Mouse (Mus musculus) CD8-positive naive resting alpha-beta T cell, adult 2 months (primary cell): ENCODE data around the gene Scyl1.

Source experiments
- DNase-seq, 2 experiments: peaks; one replicate each; pipeline ENCODE4 v3.0.0; 2022; ENCODE audit warnings: low read depth in 2 of 2, low spot score in 2 of 2

The Scyl1 gene

GRCm38 (mm10) chr19:5721233-5721632, 50.0 kb downstream of the Scyl1 start:
- DNase-seq, result no peak

- DNase-seq, result no peak
Measured at GRCm38 (mm10) chr19:5716955-5717354, 54.3 kb downstream of the Scyl1 start.

GRCm38 (mm10) chr19:5715793-5716688, 55.2 kb downstream of the Scyl1 start:
- no peak for DNase-seq

GRCm38 (mm10) chr19:5713730-5714129, 57.5 kb downstream of the Scyl1 start:
- no peak for DNase-seq

GRCm38 (mm10) chr19:5713255-5713654, 58.0 kb downstream of the Scyl1 start:
- DNase-seq, result no peak

- DNase-seq, result no peak
Measured at GRCm38 (mm10) chr19:5711907-5712460, 59.2 kb downstream of the Scyl1 start.

- peak in 1 of 2 experiments; percentile 60 for DNase-seq
Measured at GRCm38 (mm10) chr19:5711218-5711617, 60.0 kb downstream of the Scyl1 start.

- DNase-seq, result no peak
Measured at GRCm38 (mm10) chr19:5710581-5710980, 60.6 kb downstream of the Scyl1 start.

GRCm38 (mm10) chr19:5710068-5710467, 61.2 kb downstream of the Scyl1 start:
- no peak for DNase-seq
